Mouse (Mus musculus) small intestine, adult 2 months (tissue): ENCODE measurements around the gene Olfr420.

Experiments
- CTCF ChIP-seq: fragments of 200-500 bp; IDR thresholded peaks from 2 replicates; pipeline ENCODE4 v1.5.1; 2012; ENCODE audit warnings: low read depth, mild to moderate bottlenecking, control low read depth, inconsistent platforms, low read length, moderate library complexity, mixed read lengths; ENCODE audit not compliant: insufficient replicate concordance, insufficient read length; ENCODE audit errors: extremely low read depth
- POLR2A ChIP-seq: fragments of 200-500 bp; IDR thresholded peaks from 2 replicates; pipeline ENCODE4 v1.6.1; 2012; ENCODE audit warnings: low read depth, mild to moderate bottlenecking, control low read depth, inconsistent platforms, low read length, moderate library complexity

GRCm38 (mm10) chr1:174170706-174171501, 15.5 kb downstream of the Olfr420 start:
- TF ChIP-seq POLR2A, result no peak
- TF ChIP-seq CTCF, result no peak
